Mouse (Mus musculus) A20 (cell line): ENCODE results near the gene Afmid.
"Not testable (repeated sequence)": the region's sequence is repeated elsewhere in the genome, so short reads cannot be mapped to it uniquely, and the experiment has no call there.

ENCODE experiments used
- DNase-seq: peaks from one replicate; pipeline ENCODE4 v3.0.0-alpha.2; 2011; ENCODE audit warnings: low read depth, low spot score

Afmid gene

GRCm38 (mm10) chr11:117824060-117824969, 1.4 kb upstream of the Afmid start:
- DNase-seq: peak; percentile 88

- DNase-seq: no peak
Measured at GRCm38 (mm10) chr11:117826164-117826563, 440 bp downstream of the Afmid start.

GRCm38 (mm10) chr11:117826916-117827315, 1.2 kb downstream of the Afmid start:
- DNase-seq: peak; percentile 73

GRCm38 (mm10) chr11:117827386-117827785, 1.7 kb downstream of the Afmid start:
- peak; percentile 80 for DNase-seq

GRCm38 (mm10) chr11:117828149-117828887, 2.6 kb downstream of the Afmid start:
- peak; percentile 94 for DNase-seq

GRCm38 (mm10) chr11:117828888-117829604, 3.3 kb downstream of the Afmid start:
- peak; percentile 56 for DNase-seq

- DNase-seq: no peak
Measured at GRCm38 (mm10) chr11:117829671-117830215, 4.0 kb downstream of the Afmid start.

GRCm38 (mm10) chr11:117830401-117830800, 4.7 kb downstream of the Afmid start:
- no peak for DNase-seq

- DNase-seq: peak; percentile 98
Measured at GRCm38 (mm10) chr11:117832086-117832969, 6.6 kb downstream of the Afmid start.

- not testable (repeated sequence) for DNase-seq
Measured at GRCm38 (mm10) chr11:117833509-117833908, 7.8 kb downstream of the Afmid start.

GRCm38 (mm10) chr11:117834086-117834485, 8.4 kb downstream of the Afmid start:
- DNase-seq: no peak

- DNase-seq: no peak
Measured at GRCm38 (mm10) chr11:117836306-117836705, 10.6 kb downstream of the Afmid start.

- no peak for DNase-seq
Measured at GRCm38 (mm10) chr11:117838572-117838971, 12.8 kb downstream of the Afmid start.

- no peak for DNase-seq
Measured at GRCm38 (mm10) chr11:117839021-117839420, 13.3 kb downstream of the Afmid start.

GRCm38 (mm10) chr11:117840910-117841309, 15.2 kb downstream of the Afmid start:
- DNase-seq: no peak

GRCm38 (mm10) chr11:117843434-117843833, 17.7 kb downstream of the Afmid start:
- DNase-seq: no peak

GRCm38 (mm10) chr11:117844997-117845396, 19.3 kb downstream of the Afmid start:
- no peak for DNase-seq

GRCm38 (mm10) chr11:117845651-117846050, 19.9 kb downstream of the Afmid start:
- no peak for DNase-seq

GRCm38 (mm10) chr11:117846640-117847039, 20.9 kb downstream of the Afmid start:
- peak; percentile 57 for DNase-seq

GRCm38 (mm10) chr11:117847593-117848215, 22.0 kb downstream of the Afmid start:
- DNase-seq: peak; percentile 23
